Mouse (Mus musculus): ENCODE data around the gene Nxf1.
"Not testable (repeated sequence)": the region's sequence is repeated elsewhere in the genome, so short reads cannot be mapped to it uniquely, and the experiment has no call there.

DNA sequence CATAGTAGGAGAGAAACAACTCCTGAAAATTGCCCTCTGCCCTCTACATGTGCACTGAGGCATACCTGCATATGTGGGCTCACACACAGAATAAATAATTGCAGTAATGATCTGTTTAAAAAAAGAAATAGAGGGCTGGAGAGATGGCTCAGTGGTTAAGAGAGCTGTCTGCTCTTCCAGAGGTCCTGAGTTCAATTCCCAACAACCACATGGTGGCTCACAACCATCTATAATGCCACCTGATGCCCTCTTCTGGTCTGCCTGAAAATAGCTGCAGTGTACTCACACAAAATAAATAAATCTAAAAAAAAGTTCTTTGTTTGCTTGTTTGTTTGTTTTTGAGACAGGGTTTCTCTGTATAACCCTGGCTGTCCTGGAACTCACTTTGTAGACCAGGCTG, 37.8 kb upstream of the Nxf1 start:
- not testable (repeated sequence) for TF ChIP-seq CTCF (IDR thresholded peaks at IDR 0.05; ENCODE audit: borderline replicate concordance, control insufficient read depth, extremely low read depth, insufficient read depth, low read length, poor library complexity); POLR2A (IDR thresholded peaks at IDR 0.05; ENCODE audit: control insufficient read depth, extremely low read depth, insufficient read depth, low read length, poor library complexity)
